8 mouse cellular contexts compared by ENCODE assay signal in the genomic region with DNA sequence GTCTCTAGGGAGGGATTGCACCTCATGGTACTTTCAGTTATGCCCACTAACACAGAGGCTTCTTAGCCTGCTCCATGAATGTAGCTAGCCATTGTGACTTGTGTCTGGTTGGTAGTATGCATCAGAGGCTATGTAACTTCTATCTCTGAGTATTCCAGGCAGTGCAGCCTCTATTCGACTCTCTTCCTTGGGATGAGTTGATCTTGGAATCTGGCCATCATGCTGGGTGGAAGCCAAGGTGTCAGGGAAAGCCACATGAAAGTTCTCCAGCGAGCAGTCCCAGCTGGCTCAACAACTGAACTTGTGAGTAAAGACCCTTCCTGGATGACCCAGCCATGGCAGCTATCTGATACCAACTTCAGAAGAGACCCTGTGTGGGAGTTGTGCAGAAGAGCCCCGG.
DNase-seq lines count a peak whose midpoint lies in the region; ATAC-seq and TF ChIP-seq lines count a peak whose summit lies in the region.

No protein-coding gene starts in this region.

- no peak overlapping the region for H3K4me2 ChIP-seq in hindbrain, postnatal 0 days (ENCODE audit: low read depth, low read length)
- H3K4me2 ChIP-seq in hindbrain, embryonic 16.5 days (ENCODE audit: low read length), result no peak overlapping the region
- H3K4me2 ChIP-seq in hindbrain, embryonic 13.5 days, result no peak overlapping the region

- no peaks in the 10 kb centered on the region; the same call in 1 of the 2 replicates for H3K36me3 ChIP-seq in hindbrain, postnatal 0 days (ENCODE audit: insufficient read depth, low read length)
- no peaks in the 10 kb centered on the region for H3K36me3 ChIP-seq in hindbrain, embryonic 16.5 days (ENCODE audit: control insufficient read depth, insufficient read depth, low read length)
- no peaks in the 10 kb centered on the region for H3K36me3 ChIP-seq in hindbrain, embryonic 13.5 days

- H3K9ac ChIP-seq in hindbrain, postnatal 0 days (replicated peaks; ENCODE audit: low read length), result no peak overlapping the region
- H3K9ac ChIP-seq in hindbrain, embryonic 16.5 days (ENCODE audit: low read depth, low read length), result no peak overlapping the region
- H3K9ac ChIP-seq in hindbrain, embryonic 13.5 days, result no peak overlapping the region

- H3K4me3 ChIP-seq in hindbrain, postnatal 0 days (ENCODE audit: low read length), result no peak overlapping the region
- H3K4me3 ChIP-seq in hindbrain, embryonic 16.5 days (ENCODE audit: low read length), result no peak overlapping the region
- no peak overlapping the region for H3K4me3 ChIP-seq in hindbrain, embryonic 13.5 days

- DNase-seq in hindbrain, postnatal 0 days (ENCODE audit: low spot score), result peak; percentile 40
- peak; percentile 31 for DNase-seq in cerebellum, adult 9-10 months
- DNase-seq in heart, postnatal 4 days, result peak; percentile 81
- DNase-seq in lung, postnatal 10 days, result peak; percentile 90
- no peak for DNase-seq in B cell, adult 2 months
- DNase-seq in thymus, postnatal 36 days, result no peak

- ATAC-seq in hindbrain, postnatal 0 days, result no peak
- ATAC-seq in hindbrain, embryonic 16.5 days, result no peak
- ATAC-seq in hindbrain, embryonic 13.5 days (ENCODE audit: low FRiP score), result no peak

- H3K9me3 ChIP-seq in hindbrain, postnatal 0 days (ENCODE audit: low read length), result no peaks in the 10 kb centered on the region
- H3K9me3 ChIP-seq in hindbrain, embryonic 16.5 days (ENCODE audit: control insufficient read depth, low read length), result no peaks in the 10 kb centered on the region
- H3K9me3 ChIP-seq in hindbrain, embryonic 13.5 days, result no peaks in the 10 kb centered on the region

- TF ChIP-seq CTCF in hindbrain, postnatal 0 days (IDR thresholded peaks at IDR 0.05; ENCODE audit: low read depth), result no peak

- H3K27ac ChIP-seq in hindbrain, postnatal 0 days, result no peak overlapping the region
- H3K27ac ChIP-seq in hindbrain, embryonic 16.5 days (ENCODE audit: low read depth, low read length), result no peak overlapping the region
- no peak overlapping the region for H3K27ac ChIP-seq in hindbrain, embryonic 13.5 days

- no peaks in the 10 kb centered on the region for H3K4me1 ChIP-seq in hindbrain, postnatal 0 days (ENCODE audit: insufficient read depth, low read length)
- no peaks in the 10 kb centered on the region for H3K4me1 ChIP-seq in hindbrain, embryonic 16.5 days (ENCODE audit: control insufficient read depth, insufficient read depth, low read depth, low read length)
- H3K4me1 ChIP-seq in hindbrain, embryonic 13.5 days (replicated peaks), result no peaks in the 10 kb centered on the region

- WGBS in hindbrain, postnatal 0 days, result 56% methylated on average over 3 of the region's 3 CpGs
- WGBS in hindbrain, embryonic 16.5 days, result 62% methylated on average over 3 of the region's 3 CpGs
- WGBS in hindbrain, embryonic 13.5 days, result 80% methylated on average over 3 of the region's 3 CpGs

- H3K27me3 ChIP-seq in hindbrain, postnatal 0 days (ENCODE audit: insufficient read depth, low read length), result no peaks in the 10 kb centered on the region
- no peaks in the 10 kb centered on the region for H3K27me3 ChIP-seq in hindbrain, embryonic 16.5 days (replicated peaks; ENCODE audit: control insufficient read depth, insufficient read depth, low read length)
- H3K27me3 ChIP-seq in hindbrain, embryonic 13.5 days, result no peaks in the 10 kb centered on the region

Comparison
In these comparisons a context has a peak if more than half of its experiments do, and no peak if none do; other contexts are left out.
1. DNase-seq: peak in hindbrain, postnatal 0 days (single experiment), cerebellum, adult 9-10 months (single experiment), heart, postnatal 4 days (single experiment) and lung, postnatal 10 days (single experiment); none in B cell, adult 2 months (0 of 2) and thymus, postnatal 36 days (0 of 2).